Mouse (Mus musculus) CD4-positive helper T cell, adult 2 months (primary cell): ENCODE measurements at regions not wholly inside any gene's neighbourhood (a gene's known extent, or its start where the extent isn't known, plus 50 kb on each side); places are given as distances from the start of the nearest gene placed in this dataset.
A peak's percentile ranks its signal among the peaks of the same experiment; 100 is the strongest.

Experiments used
- DNase-seq: peaks from one replicate; pipeline ENCODE4 v3.0.0-alpha.2; 2012; ENCODE audit warnings: low read depth, missing footprints, low spot score

DNA sequence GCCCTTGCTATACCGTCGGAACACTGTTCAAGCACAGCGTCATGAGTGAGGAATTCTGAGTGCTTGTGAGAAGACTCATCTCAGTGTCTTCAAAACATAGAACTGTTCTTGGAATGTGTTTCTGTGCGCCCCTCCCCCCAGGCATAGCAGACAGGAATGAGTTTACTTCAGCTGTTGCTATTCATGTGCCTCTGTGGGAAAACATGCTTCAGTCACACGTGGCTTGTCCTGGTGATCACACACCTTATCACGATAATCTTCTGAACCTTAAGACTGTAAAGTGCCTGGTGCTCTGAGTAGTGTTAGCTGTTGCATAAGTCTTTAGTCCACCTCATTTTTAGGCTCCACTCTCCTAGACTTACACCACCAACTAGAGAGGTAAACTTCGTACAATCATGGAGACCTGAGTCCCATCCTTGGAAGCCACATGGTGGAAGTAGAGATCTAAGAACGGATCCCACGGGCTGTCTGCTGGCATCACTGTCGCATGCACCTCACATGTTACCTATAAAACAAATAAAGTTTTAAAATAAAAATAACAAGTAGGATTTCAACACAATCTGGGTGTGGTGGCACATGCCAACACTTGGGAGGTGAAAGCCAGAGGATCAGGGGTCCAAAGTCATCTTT lies 1143.8 kb downstream of the 4930447A16Rik start:
- DNase-seq = no peak

DNA sequence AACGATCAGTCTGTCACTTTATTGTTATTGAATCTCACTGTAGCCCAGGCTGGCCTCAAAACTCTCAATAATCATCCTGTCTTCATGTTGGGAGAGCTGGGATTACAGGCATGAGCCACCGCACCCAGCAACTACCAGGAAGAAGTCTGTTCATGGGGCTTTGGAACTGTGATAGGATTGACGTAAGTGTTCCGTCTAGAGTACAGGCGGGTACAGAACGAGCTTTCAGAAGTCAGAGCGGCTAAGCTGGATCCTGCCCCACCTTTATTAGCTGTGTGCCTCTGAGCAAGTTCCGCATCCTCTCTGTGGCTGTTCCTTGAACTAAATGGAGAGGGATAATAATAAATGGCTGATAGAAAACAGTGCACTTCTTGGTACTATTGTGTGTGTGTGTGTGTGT lies 1144.8 kb downstream of the 4930447A16Rik start:
- no peak for DNase-seq

- no peak for DNase-seq
These were observed 1145.4 kb downstream of the 4930447A16Rik start for GRCm38 (mm10) chr15:38570735-38571134.

GRCm38 (mm10) chr15:38572652-38573051 lies 1147.3 kb downstream of the 4930447A16Rik start:
- DNase-seq = no peak

DNA sequence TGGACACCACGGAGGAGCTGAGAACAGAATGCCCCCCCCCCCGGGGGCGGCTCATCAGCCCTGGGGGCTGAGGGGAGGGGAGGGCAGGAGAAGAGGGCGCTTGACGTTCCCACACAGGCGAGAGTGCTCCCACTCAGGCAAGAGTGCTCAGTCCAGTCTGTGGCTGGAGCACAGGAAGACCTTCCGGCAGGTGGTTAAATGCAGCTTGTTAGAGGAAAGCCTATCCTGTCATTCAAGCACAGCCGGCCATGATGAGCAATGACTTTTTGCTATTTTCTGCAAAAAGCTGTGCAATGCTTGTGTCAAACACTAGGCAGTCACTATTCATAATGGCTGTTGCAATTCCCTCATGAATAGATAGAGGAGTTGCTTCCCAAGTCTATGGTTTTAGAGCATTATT lies 1149.1 kb downstream of the 4930447A16Rik start:
- no peak for DNase-seq

- DNase-seq = no peak
These were observed 1149.9 kb downstream of the 4930447A16Rik start for GRCm38 (mm10) chr15:38575254-38575653.

GRCm38 (mm10) chr15:38577691-38578090 lies 1152.3 kb downstream of the 4930447A16Rik start:
- no peak for DNase-seq

GRCm38 (mm10) chr15:38579481-38579880 lies 1154.1 kb downstream of the 4930447A16Rik start:
- DNase-seq = no peak

DNA sequence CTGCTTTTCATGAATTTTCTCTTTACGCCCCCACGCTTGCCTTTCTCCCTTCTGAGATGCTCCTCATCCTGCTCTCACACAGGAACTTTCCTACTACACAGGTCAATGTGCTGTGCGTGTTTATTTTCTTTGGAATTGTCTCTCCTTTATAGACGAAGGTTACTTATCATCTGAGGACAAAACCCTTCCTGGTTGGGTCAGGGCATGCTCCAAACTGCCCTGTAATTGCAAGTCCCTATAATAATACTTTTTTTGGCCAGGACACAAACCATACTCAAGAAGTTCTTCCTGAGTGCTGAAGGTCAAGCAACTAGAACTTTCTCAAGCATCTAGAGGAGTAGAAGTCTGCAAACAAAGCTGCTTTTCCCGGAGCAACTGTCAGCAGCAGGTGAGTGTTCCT lies 1158.1 kb downstream of the 4930447A16Rik start:
- DNase-seq = no peak

DNA sequence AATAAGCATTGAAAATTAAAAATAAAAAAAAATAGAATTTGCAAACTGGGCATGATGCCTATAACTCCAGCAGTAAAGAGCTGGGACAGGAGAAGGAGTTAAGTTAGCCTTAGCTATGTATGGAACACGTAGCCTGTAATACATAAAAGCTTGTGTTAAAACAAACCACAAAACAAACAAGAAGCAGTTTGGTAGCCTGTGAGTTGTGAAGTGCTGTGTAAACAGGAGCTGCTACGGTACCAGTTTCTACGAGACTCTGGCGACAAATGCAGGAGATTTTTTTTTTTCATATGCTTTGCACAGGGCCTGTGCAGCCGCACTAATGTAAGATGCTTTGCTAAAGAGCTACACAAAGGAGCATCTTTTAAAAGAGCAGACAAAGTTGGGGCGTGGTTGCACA lies 1159.1 kb downstream of the 4930447A16Rik start:
- no peak for DNase-seq

DNA sequence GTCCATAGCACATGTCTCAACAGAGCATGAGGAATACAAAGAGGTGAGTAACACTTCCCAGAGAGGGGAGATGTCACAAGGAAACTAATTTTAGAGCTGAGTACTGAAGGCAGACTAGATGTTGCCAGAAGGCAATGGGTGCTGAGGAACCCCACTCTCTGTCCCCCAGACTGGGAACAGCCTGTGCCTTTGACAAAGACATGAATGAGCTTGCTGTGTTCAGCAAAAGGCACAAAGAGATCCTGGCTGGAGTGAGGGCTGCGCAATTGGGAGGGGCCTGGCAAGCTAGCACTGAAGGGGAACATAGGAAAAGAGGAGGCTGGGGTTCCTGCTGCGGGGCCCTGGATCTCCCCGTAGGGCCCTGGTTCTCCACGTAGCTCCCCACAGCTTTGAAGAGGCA lies 1160.3 kb downstream of the 4930447A16Rik start:
- DNase-seq = no peak

GRCm38 (mm10) chr15:38586594-38586993 lies 1161.2 kb downstream of the 4930447A16Rik start:
- no peak for DNase-seq

DNA sequence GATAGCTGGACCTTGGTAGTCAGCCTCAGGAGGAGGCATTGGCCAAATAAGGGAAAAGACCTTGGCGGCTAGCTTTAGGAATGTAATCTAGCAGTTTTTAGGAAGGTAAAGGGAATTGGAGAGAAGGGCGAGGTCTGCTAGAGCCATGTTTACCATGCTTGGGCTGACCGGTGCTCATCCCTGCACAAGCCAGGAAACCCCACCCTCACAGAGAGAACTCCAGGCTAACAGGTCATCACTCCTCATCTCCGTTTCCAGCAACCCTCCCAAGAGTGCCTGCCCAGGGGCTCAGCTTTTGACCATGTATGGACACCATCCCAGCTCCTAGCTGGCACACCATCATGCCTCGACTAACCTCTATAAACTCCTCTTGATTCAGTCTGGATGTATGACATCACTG lies 1162.9 kb downstream of the 4930447A16Rik start:
- no peak for DNase-seq

DNA sequence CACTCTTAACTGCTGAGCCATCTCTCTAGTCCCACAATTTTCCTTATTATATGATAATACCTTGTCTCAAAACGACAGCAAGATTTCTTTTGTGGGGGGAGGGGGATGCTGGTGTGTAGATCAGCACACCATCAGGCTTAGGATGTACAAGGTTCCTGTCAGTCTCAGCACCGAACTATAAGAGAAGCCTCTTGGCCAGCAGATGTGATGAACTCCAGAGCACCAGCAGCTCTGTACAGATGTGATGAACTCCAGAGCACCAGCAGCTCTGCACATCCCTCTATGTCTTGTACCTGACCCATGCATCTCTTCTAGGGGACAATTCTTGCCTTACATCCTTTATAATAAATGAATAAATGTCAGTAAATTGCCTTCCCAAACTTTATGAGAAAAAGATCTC lies 1163.7 kb downstream of the 4930447A16Rik start:
- no peak for DNase-seq

- DNase-seq = no peak
These were observed 1164.3 kb downstream of the 4930447A16Rik start for GRCm38 (mm10) chr15:38589675-38590074.

GRCm38 (mm10) chr15:38594095-38594494 lies 1168.7 kb downstream of the 4930447A16Rik start:
- no peak for DNase-seq

DNA sequence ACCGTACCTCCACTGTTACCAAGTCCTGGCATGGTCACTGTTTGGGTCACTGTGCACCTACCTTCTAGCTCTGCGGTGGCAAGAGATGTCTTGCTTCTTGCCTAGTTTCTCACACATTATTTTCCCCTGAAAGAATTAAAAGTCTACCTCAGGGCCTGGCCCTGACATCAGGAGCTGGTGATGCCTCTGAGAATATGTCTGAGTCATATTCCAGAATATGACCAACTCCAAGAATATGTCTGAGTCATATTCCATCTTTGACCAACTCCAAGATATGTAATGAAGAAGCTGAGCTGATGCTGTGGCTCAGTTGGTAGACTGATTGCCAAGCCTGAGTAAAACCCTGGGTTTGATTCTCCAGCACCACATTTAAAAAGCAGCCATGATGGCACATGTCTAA lies 1169.4 kb downstream of the 4930447A16Rik start:
- DNase-seq = no peak

DNA sequence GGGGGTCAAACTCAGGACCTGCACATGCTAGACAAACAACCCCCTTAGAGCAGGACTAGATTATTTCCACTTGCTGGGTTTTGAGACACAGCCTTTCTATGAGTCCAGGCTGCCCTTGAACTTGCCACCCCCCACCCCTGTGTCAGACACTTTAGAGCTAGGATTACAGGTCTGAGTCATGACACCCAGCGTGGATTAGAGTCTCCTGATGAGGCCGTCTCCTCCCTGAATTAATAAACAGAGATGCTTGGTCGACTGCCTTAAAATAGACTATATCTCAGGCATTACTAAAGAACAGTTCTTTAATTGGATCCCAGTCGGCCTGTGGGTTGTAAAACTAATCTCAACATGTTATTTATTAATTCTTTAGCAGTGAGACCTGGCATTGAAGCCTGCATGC lies 1170.5 kb downstream of the 4930447A16Rik start:
- DNase-seq = no peak

- DNase-seq = no peak
These were observed 1172.1 kb downstream of the 4930447A16Rik start for GRCm38 (mm10) chr15:38597458-38597857.

- peak; percentile 86 for DNase-seq
These were observed 1176.1 kb downstream of the 4930447A16Rik start for GRCm38 (mm10) chr15:38601436-38601835.

GRCm38 (mm10) chr15:38602187-38602870 lies 1177.0 kb downstream of the 4930447A16Rik start:
- peak; percentile 86 for DNase-seq

- no peak for DNase-seq
These were observed 1178.6 kb downstream of the 4930447A16Rik start for GRCm38 (mm10) chr15:38603918-38604317.

DNA sequence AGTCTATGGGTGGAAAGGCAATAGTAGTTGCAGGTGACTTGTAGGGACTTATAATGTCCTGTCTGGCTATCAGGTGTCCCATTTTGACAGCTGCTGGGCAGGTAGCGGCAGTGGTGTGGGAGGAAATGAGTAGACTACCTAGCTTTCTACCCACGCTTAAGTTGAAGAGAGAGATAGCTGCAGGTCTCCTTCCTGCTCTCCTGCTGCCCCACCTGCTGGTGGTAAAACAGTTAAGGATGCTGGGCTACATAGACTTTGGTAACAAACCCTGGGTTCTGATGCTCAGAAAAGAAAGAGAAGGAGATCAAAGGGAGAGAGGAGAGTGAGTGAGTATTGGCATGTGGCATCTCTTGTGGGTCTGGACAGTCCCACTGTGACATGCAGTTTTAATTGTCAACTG lies 1182.0 kb downstream of the 4930447A16Rik start:
- peak; percentile 79 for DNase-seq
